In the genomic region with DNA sequence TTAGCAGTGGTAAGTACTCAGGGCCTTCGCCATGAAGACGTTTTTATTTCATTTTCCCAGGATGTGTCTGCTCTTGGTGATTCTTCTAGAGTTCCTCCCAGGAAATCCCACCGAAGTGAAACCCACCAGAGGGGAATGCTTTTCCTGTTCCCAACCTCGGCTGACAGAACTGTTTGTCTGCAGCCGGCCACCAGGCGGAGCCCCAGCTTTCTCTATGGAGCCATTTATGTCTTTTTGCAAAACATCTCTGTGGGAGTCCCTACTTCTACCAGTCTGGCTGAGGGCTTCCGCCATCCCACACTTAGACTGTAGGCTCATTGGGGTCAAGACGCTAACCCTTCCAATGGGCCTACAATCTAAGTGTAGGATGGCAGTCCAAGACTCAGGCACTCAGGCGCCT, we compare ENCODE assay signal across 8 mouse cellular contexts. TPM values are rescaled to one million over a fixed set of nuclear protein-coding genes. Genes with fewer than 3 reads are reported as not detected.
A peak's percentile ranks its signal among the peaks of the same experiment; 100 is the strongest.
DNase-seq lines count a peak whose midpoint lies in the region; ATAC-seq and TF ChIP-seq lines count a peak whose summit lies in the region.

No protein-coding gene starts in this region.

- 9% methylated on average over 9 of the region's 9 CpGs for WGBS in heart, adult 2 months
- 10% methylated on average over 9 of the region's 9 CpGs for WGBS in limb, embryonic 12.5 days
- 9% methylated on average over 9 of the region's 9 CpGs for WGBS in midbrain, embryonic 15.5 days
- WGBS in stomach, embryonic 14.5 days, result 11% methylated on average over 9 of the region's 9 CpGs

- no peaks in the 10 kb centered on the region for H3K27me3 ChIP-seq in testis, adult 2 months (ENCODE audit: control insufficient read depth, insufficient read depth, low read length)
- H3K27me3 ChIP-seq in heart, adult 2 months (ENCODE audit: control insufficient read depth, insufficient read depth, low read length), result no peaks in the 10 kb centered on the region
- H3K27me3 ChIP-seq in limb, embryonic 12.5 days, result peaks cover 18% of the 10 kb centered on the region
- H3K27me3 ChIP-seq in midbrain, embryonic 15.5 days (replicated peaks), result peaks cover 6% of the 10 kb centered on the region; the same call in 1 of the 2 replicates
- H3K27me3 ChIP-seq in stomach, embryonic 14.5 days (ENCODE audit: control insufficient read depth, insufficient read depth, low read length), result no peaks in the 10 kb centered on the region

- no peak for DNase-seq in testis, postnatal 14 days (ENCODE audit: low spot score)
- peak; percentile 85 for DNase-seq in embryo, embryonic 9.5 days (ENCODE audit: extremely low spot score)
- peak; percentile 46 to 71 for DNase-seq in heart, adult 2 months
- peak; percentile 66 for DNase-seq in kidney, adult 18-20 months

- intact Hi-C loops in heart, adult 2 months (cut with DNase I), result loop anchor here (1.0 kb wide), 1 partner anchor 287 kb away; no protein-coding TSS in a partner anchor

- 0 out of 2 replicates have a peak, but pooled peaks have one; percentile 30 for ATAC-seq in limb, embryonic 12.5 days (ENCODE audit: insufficient number of reproducible peaks, insufficient read depth, low FRiP score, low TSS enrichment, low read depth)
- ATAC-seq in midbrain, embryonic 15.5 days (replicated peaks), result peak; percentile 63
- peak; percentile 65; the same call in 1 of the 2 replicates for ATAC-seq in stomach, embryonic 14.5 days (ENCODE audit: insufficient number of reproducible peaks, insufficient read depth, low FRiP score, low read depth)

- no peaks in the 10 kb centered on the region for H3K79me2 ChIP-seq in heart, adult 2 months (replicated peaks; ENCODE audit: control insufficient read depth, insufficient read depth, low read length)

- H3K4me2 ChIP-seq in limb, embryonic 12.5 days, result peak overlapping the region; percentile 68
- H3K4me2 ChIP-seq in midbrain, embryonic 15.5 days, result peak overlapping the region; percentile 46
- peak overlapping the region; percentile 52 for H3K4me2 ChIP-seq in stomach, embryonic 14.5 days (replicated peaks; ENCODE audit: low read depth, low read length)

- H3K4me3 ChIP-seq in testis, adult 2 months (ENCODE audit: control insufficient read depth, low read depth, low read length), result no peak overlapping the region
- H3K4me3 ChIP-seq in heart, adult 2 months, result peak overlapping the region; percentile 2; the same call in 1 of the 2 replicates
- H3K4me3 ChIP-seq in limb, embryonic 12.5 days (replicated peaks), result peak overlapping the region; percentile 41
- peak overlapping the region; percentile 31 for H3K4me3 ChIP-seq in midbrain, embryonic 15.5 days
- peak overlapping the region; percentile 43 for H3K4me3 ChIP-seq in stomach, embryonic 14.5 days (ENCODE audit: low read depth, low read length)

- peak; percentile 35; the same call in 1 of the 2 replicates for TF ChIP-seq CTCF in testis, adult 2 months (IDR thresholded peaks at IDR 0.05; ENCODE audit: control insufficient read depth, insufficient read depth, insufficient replicate concordance, low read depth, low read length)
- TF ChIP-seq CTCF in heart, adult 2 months (IDR thresholded peaks at IDR 0.05), result peak; percentile 95

- no peak for TF ChIP-seq EP300 in heart, adult 2 months (IDR thresholded peaks at IDR 0.05; ENCODE audit: insufficient read depth, low read depth, low read length)

- no peaks in the 10 kb centered on the region for H3K4me1 ChIP-seq in testis, adult 2 months (ENCODE audit: control insufficient read depth, insufficient read depth, low read length)
- peaks cover 3% of the 10 kb centered on the region for H3K4me1 ChIP-seq in heart, adult 2 months (ENCODE audit: control insufficient read depth, insufficient read depth, low read length)
- no peaks in the 10 kb centered on the region for H3K4me1 ChIP-seq in limb, embryonic 12.5 days (replicated peaks)
- H3K4me1 ChIP-seq in midbrain, embryonic 15.5 days, result peaks cover 5% of the 10 kb centered on the region; the same call in 1 of the 2 replicates
- H3K4me1 ChIP-seq in stomach, embryonic 14.5 days (ENCODE audit: control insufficient read depth, insufficient read depth, low read length), result no peaks in the 10 kb centered on the region

- no peak overlapping the region for H3K27ac ChIP-seq in testis, adult 2 months (ENCODE audit: control insufficient read depth, insufficient read depth, low read depth, low read length)
- H3K27ac ChIP-seq in heart, adult 2 months, result no peak overlapping the region
- H3K27ac ChIP-seq in limb, embryonic 12.5 days, result no peak overlapping the region
- no peak overlapping the region for H3K27ac ChIP-seq in midbrain, embryonic 15.5 days
- no peak overlapping the region for H3K27ac ChIP-seq in stomach, embryonic 14.5 days (ENCODE audit: low read length)

- H3K9ac ChIP-seq in heart, adult 2 months (ENCODE audit: low read depth, low read length), result no peak overlapping the region
- peak overlapping the region; percentile 40; the same call in 1 of the 2 replicates for H3K9ac ChIP-seq in limb, embryonic 12.5 days (replicated peaks)
- peak overlapping the region; percentile 2; the same call in 1 of the 2 replicates for H3K9ac ChIP-seq in midbrain, embryonic 15.5 days
- no peak overlapping the region for H3K9ac ChIP-seq in stomach, embryonic 14.5 days (replicated peaks; ENCODE audit: low read depth, low read length)

- no peaks in the 10 kb centered on the region for H3K9me3 ChIP-seq in limb, embryonic 12.5 days
- no peaks in the 10 kb centered on the region for H3K9me3 ChIP-seq in midbrain, embryonic 15.5 days
- no peaks in the 10 kb centered on the region for H3K9me3 ChIP-seq in stomach, embryonic 14.5 days (ENCODE audit: control insufficient read depth, low read depth, low read length)

- TF ChIP-seq POLR2A in testis, adult 2 months (IDR thresholded peaks at IDR 0.05; ENCODE audit: control insufficient read depth, low read depth, low read length), result no peak
- TF ChIP-seq POLR2A in heart, adult 2 months (IDR thresholded peaks at IDR 0.05; ENCODE audit: insufficient read depth, low read depth, low read length), result no peak

- no peaks in the 10 kb centered on the region for H3K36me3 ChIP-seq in testis, adult 2 months (ENCODE audit: control insufficient read depth, insufficient read depth, low read length)
- H3K36me3 ChIP-seq in heart, adult 2 months (ENCODE audit: control insufficient read depth, insufficient read depth, low read length), result no peaks in the 10 kb centered on the region
- no peaks in the 10 kb centered on the region for H3K36me3 ChIP-seq in limb, embryonic 12.5 days
- H3K36me3 ChIP-seq in midbrain, embryonic 15.5 days (replicated peaks), result no peaks in the 10 kb centered on the region
- H3K36me3 ChIP-seq in stomach, embryonic 14.5 days (ENCODE audit: control insufficient read depth, insufficient read depth, low read length), result no peaks in the 10 kb centered on the region

RNA-seq across cellular contexts. Expression of a gene that starts 31.8 kb away (rescaled TPM):
- 33.5 and 33.7 TPM in 2 replicates for polyA plus RNA-seq in testis, adult 2 months (2012; rRNA removed)
- not detected for total RNA-seq in heart, adult 2 months (2021)
- 0.27 TPM in 1 of 2 replicates, not detected in the other for polyA plus RNA-seq in heart, adult 2 months (2012; rRNA removed)
- polyA plus RNA-seq in limb, embryonic 12.5 days (2016; fragmentation: Nextera tagmentation; extraction: Ambion mirVana), result 0.46 and 0.90 TPM in 2 replicates
- 1.2 and 1.3 TPM in 2 replicates for polyA plus RNA-seq in midbrain, embryonic 15.5 days (2015; fragmentation: Nextera tagmentation; extraction: Ambion mirVana)
- polyA plus RNA-seq in stomach, embryonic 14.5 days (2014; fragmentation: Nextera tagmentation; extraction: Ambion mirVana), result 0.32 and 0.38 TPM in 2 replicates

RNA-seq across cellular contexts. Expression of a gene that starts 32.1 kb away (rescaled TPM):
- polyA plus RNA-seq in testis, adult 2 months (2012; rRNA removed), result 51.0 and 52.5 TPM in 2 replicates
- total RNA-seq in heart, adult 2 months (2021), result 10 to 100 TPM; 14.7 to 17.7 TPM
- 12.2 and 21.8 TPM in 2 replicates for polyA plus RNA-seq in heart, adult 2 months (2012; rRNA removed)
- 4.8 and 5.1 TPM in 2 replicates for polyA plus RNA-seq in limb, embryonic 12.5 days (2016; fragmentation: Nextera tagmentation; extraction: Ambion mirVana)
- polyA plus RNA-seq in midbrain, embryonic 15.5 days (2015; fragmentation: Nextera tagmentation; extraction: Ambion mirVana), result 52.6 and 53.0 TPM in 2 replicates
- 4.9 and 5.0 TPM in 2 replicates for polyA plus RNA-seq in stomach, embryonic 14.5 days (2014; fragmentation: Nextera tagmentation; extraction: Ambion mirVana)

Comparison
In these comparisons a context has a peak if more than half of its experiments do, and no peak if none do; other contexts are left out.
1. H3K9ac ChIP-seq: peak in limb, embryonic 12.5 days (single experiment) and midbrain, embryonic 15.5 days (single experiment); none in heart, adult 2 months (single experiment) and stomach, embryonic 14.5 days (single experiment).
2. RNA of a gene that starts 31.8 kb away (polyA plus RNA-seq): 33.5 to 33.7 TPM in testis, adult 2 months; 1.2 to 1.3 TPM in midbrain, embryonic 15.5 days, 0.46 to 0.90 TPM in limb, embryonic 12.5 days, 0.32 to 0.38 TPM in stomach, embryonic 14.5 days and 0.27 TPM in heart, adult 2 months; every median in the first group is over 10 times any median in the second.
3. Peak in every context shown above with its lines, with median percentiles within 50 percentile points of each other: ATAC-seq and H3K4me2 ChIP-seq.